Mouse (Mus musculus) ES-Bruce4 (cell line): ENCODE measurements around the gene Cd36. TPM values are rescaled to one million over a fixed set of nuclear protein-coding genes. Genes with fewer than 3 reads are reported as not detected.

Source experiments
- H3K27ac ChIP-seq: 2 replicates; pipeline ENCODE4 v1.5.1; 2012; ENCODE audit warnings: low read length, inconsistent platforms; ENCODE audit not compliant: insufficient read depth
- H3K27me3 ChIP-seq: 2 replicates; pipeline ENCODE4 v1.6.1; 2012; ENCODE audit warnings: mild to moderate bottlenecking, low read length, inconsistent platforms; ENCODE audit not compliant: control insufficient read depth, poor library complexity, insufficient read depth, severe bottlenecking
- H3K36me3 ChIP-seq: 2 replicates; pipeline ENCODE4 v1.6.1; 2012; ENCODE audit warnings: inconsistent platforms, mild to moderate bottlenecking, low read length, moderate library complexity; ENCODE audit not compliant: control insufficient read depth, poor library complexity, insufficient read depth, severe bottlenecking
- H3K4me1 ChIP-seq: one replicate; pipeline ENCODE4 v1.8.1; 2011; ENCODE audit warnings: low read length; ENCODE audit not compliant: control insufficient read depth, insufficient read depth
- H3K4me3 ChIP-seq: 2 replicates; pipeline ENCODE4 v1.5.1; 2011; ENCODE audit warnings: low read depth, mild to moderate bottlenecking, low read length
- H3K9ac ChIP-seq: 2 replicates; pipeline ENCODE4 v1.6.1; 2012; ENCODE audit warnings: low read depth, mild to moderate bottlenecking, inconsistent platforms; ENCODE audit not compliant: poor library complexity, severe bottlenecking
- H3K9me3 ChIP-seq: replicated peaks from 2 replicates; pipeline ENCODE4 v1.6.1; 2012; ENCODE audit warnings: mild to moderate bottlenecking, low read length, inconsistent platforms; ENCODE audit not compliant: control insufficient read depth, poor library complexity, insufficient read depth, severe bottlenecking
- CTCF ChIP-seq: IDR thresholded peaks from one replicate; pipeline ENCODE4 v1.8.1; 2011; ENCODE audit warnings: low read depth, low read length
- EP300 ChIP-seq: IDR thresholded peaks from 2 replicates; pipeline ENCODE4 v1.6.1; 2011; ENCODE audit warnings: low read depth, low read length; ENCODE audit not compliant: insufficient read depth
- POLR2A ChIP-seq: IDR thresholded peaks from one replicate; pipeline ENCODE4 v1.8.1; 2011; ENCODE audit warnings: low read length; ENCODE audit not compliant: insufficient read depth
- polyA plus RNA-seq: library from polyadenylated mRNA; stranded (reverse); fragments of >200 nt; gene quantifications from 2 replicates; pipeline ENCODE4 v1.2.4, GENCODE M21; 2011; ENCODE audit warnings: low read depth; ENCODE audit not compliant: missing spikeins, insufficient read depth, insufficient read length

Cd36 gene
- polyA plus RNA-seq, 1 experiment = 0.31 TPM

GRCm38 (mm10) chr5:17889291-17889690 lies 690 bp upstream of the Cd36 start:
- H3K9me3 ChIP-seq = no peaks in the 10 kb centered on the region
- no peaks in the 10 kb centered on the region for H3K4me1 ChIP-seq
- H3K27ac ChIP-seq = no peak overlapping the region
- no peaks in the 10 kb centered on the region for H3K36me3 ChIP-seq
- no peak overlapping the region for H3K4me3 ChIP-seq
- TF ChIP-seq EP300 = no peak
- TF ChIP-seq CTCF = no peak
- TF ChIP-seq POLR2A = no peak
- H3K9ac ChIP-seq = no peak overlapping the region
- H3K27me3 ChIP-seq = no peaks in the 10 kb centered on the region

GRCm38 (mm10) chr5:17886377-17886776 lies 2.2 kb downstream of the Cd36 start:
- Histone ChIP-seq H3K9me3 (no peaks in the 10 kb centered on the region), H3K4me3 (no peak overlapping the region), H3K36me3 (no peaks in the 10 kb centered on the region), H3K27me3 (no peaks in the 10 kb centered on the region), H3K9ac (no peak overlapping the region), H3K27ac (no peak overlapping the region), H3K4me1 (no peaks in the 10 kb centered on the region)
- TF ChIP-seq POLR2A (no peak), EP300 (no peak), CTCF (no peak)

- H3K27ac ChIP-seq = no peak overlapping the region
- no peaks in the 10 kb centered on the region for H3K27me3 ChIP-seq
- H3K4me1 ChIP-seq = no peaks in the 10 kb centered on the region
- no peak overlapping the region for H3K9ac ChIP-seq
- TF ChIP-seq EP300 = no peak
- TF ChIP-seq POLR2A = no peak
- TF ChIP-seq CTCF = no peak
- no peak overlapping the region for H3K4me3 ChIP-seq
- H3K9me3 ChIP-seq = no peaks in the 10 kb centered on the region
- no peaks in the 10 kb centered on the region for H3K36me3 ChIP-seq
These were observed 5.2 kb downstream of the Cd36 start for GRCm38 (mm10) chr5:17883357-17883875.

- TF ChIP-seq POLR2A (no peak), EP300 (no peak), CTCF (no peak)
- Histone ChIP-seq H3K27me3 (no peaks in the 10 kb centered on the region), H3K4me1 (no peaks in the 10 kb centered on the region)
These were observed 7.1 kb downstream of the Cd36 start for GRCm38 (mm10) chr5:17881542-17881896.

DNA sequence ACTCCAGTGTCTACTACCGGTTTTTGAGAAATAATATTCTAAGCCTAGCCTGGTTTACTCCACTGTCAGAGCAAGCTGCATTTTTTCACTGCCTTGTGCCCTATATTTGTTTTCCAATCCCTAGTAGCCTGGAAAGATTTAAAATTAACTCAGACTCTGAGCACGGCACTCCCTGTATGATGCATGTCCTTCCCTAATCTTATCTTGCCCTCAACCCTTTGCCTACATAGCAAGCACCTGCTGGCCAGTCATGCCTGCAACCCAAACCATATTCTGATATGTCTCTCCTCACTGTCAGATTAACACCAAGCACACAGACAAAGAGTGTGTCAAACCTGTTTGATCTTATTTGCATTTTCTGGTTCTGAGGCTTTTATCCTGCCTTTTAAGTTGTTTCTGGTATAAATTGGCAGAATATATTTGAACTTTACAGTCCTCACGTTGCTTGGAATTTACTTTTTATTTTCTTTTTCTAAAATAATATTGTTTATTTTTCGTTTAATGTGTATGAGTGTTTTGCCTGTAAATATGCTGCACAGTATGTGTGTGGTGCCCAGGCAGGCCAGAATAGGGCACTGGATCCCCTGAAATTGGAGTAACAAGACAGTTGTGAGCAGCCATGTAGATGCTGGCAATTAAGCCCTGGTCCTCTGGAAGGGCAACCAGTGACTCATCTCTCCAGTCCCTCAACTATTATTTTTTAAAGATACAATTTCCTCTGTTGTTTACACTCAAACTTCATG lies 7.6 kb downstream of the Cd36 start:
- Histone ChIP-seq H3K9me3 (no peaks in the 10 kb centered on the region), H3K9ac (no peak overlapping the region), H3K4me3 (no peak overlapping the region), H3K36me3 (no peaks in the 10 kb centered on the region), H3K27me3 (no peaks in the 10 kb centered on the region), H3K4me1 (no peaks in the 10 kb centered on the region), H3K27ac (no peak overlapping the region)
- TF ChIP-seq CTCF (no peak), EP300 (no peak), POLR2A (no peak)

More at GRCm38 (mm10) chr5:17881542-17881896, 7.1 kb downstream of the Cd36 start:
- H3K4me3 ChIP-seq = no peak overlapping the region
- no peak overlapping the region for H3K27ac ChIP-seq
- H3K9me3 ChIP-seq = no peaks in the 10 kb centered on the region
- H3K9ac ChIP-seq = no peak overlapping the region
- H3K36me3 ChIP-seq = no peaks in the 10 kb centered on the region

DNA sequence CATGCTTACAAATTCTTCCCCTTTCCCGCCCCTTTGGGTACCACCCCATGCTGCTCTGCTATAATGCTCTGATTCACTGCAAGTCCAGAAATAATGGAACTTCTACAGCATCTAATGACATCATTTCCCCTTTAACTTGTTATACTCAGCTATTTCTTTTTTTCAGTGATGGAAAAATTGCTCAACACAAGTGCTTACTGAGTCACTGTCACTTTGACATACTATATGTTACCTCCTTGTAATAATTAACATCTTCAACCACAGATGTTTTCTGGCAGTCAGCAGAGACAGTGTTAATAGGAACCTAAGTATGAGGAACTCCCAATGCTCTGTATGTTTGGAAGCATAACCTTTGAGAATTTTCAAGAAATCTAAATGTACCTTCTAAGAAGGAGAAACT lies 8.7 kb downstream of the Cd36 start:
- TF ChIP-seq CTCF (no peak), EP300 (no peak), POLR2A (no peak)
- no peak overlapping the region for H3K9ac ChIP-seq
- no peaks in the 10 kb centered on the region for H3K27me3 ChIP-seq
- H3K27ac ChIP-seq = no peak overlapping the region
- no peak overlapping the region for H3K4me3 ChIP-seq
- H3K36me3 ChIP-seq = no peaks in the 10 kb centered on the region
- H3K4me1 ChIP-seq = no peaks in the 10 kb centered on the region
- H3K9me3 ChIP-seq = no peaks in the 10 kb centered on the region
